Mouse (Mus musculus): Measurements from ENCODE around the gene Sec23b.

The Sec23b gene

GRCm38 (mm10) chr2:144555820-144556552 is at the start of gene Sec23b:
TSS of gene Sec23b (plus strand) at chr2:144556229.
- in situ Hi-C loops (cut with MboI, MseI): loop anchor here (25.0 kb wide), 1 partner anchor 294 kb away; the partner anchor contains the start of genes Mgme1 and Snx5

GRCm38 (mm10) chr2:144514619-144515018 is 41.4 kb upstream of the Sec23b start:
- in situ Hi-C loops (cut with MboI, MseI): no loop called here

- in situ Hi-C loops (cut with MboI, MseI): no loop called here
These were observed 36.3 kb upstream of the Sec23b start for GRCm38 (mm10) chr2:144519772-144520171.

- in situ Hi-C loops (cut with MboI, MseI): no loop called here
These were observed 30.2 kb upstream of the Sec23b start for GRCm38 (mm10) chr2:144525856-144526255.

- in situ Hi-C loops (cut with MboI, MseI): no loop called here
These were observed 28.8 kb upstream of the Sec23b start, which contains the start of the genes Dzank1 and Polr3f for GRCm38 (mm10) chr2:144526981-144527820. TSS of gene Dzank1 (minus strand) at chr2:144527414. TSS of gene Polr3f (plus strand) at chr2:144527718.

GRCm38 (mm10) chr2:144527821-144528174 is 28.2 kb upstream of the Sec23b start:
- in situ Hi-C loops (cut with MboI, MseI): no loop called here

- in situ Hi-C loops (cut with MboI, MseI): no loop called here
These were observed 18.9 kb upstream of the Sec23b start for GRCm38 (mm10) chr2:144537123-144537522.

- in situ Hi-C loops (cut with MboI, MseI): loop anchor here (10.0 kb wide), 1 partner anchor 1384 kb away; no protein-coding TSS in a partner anchor
These were observed 14.8 kb upstream of the Sec23b start for GRCm38 (mm10) chr2:144541246-144541645.

- in situ Hi-C loops (cut with MboI, MseI): loop anchor here (10.0 kb wide), 1 partner anchor 1381 kb away; no protein-coding TSS in a partner anchor
These were observed 12.4 kb upstream of the Sec23b start for GRCm38 (mm10) chr2:144543670-144544069.

- in situ Hi-C loops (cut with MboI, MseI): loop anchor here (10.0 kb wide), 1 partner anchor 1380 kb away; no protein-coding TSS in a partner anchor
These were observed 11.4 kb upstream of the Sec23b start for GRCm38 (mm10) chr2:144544630-144545029.

- in situ Hi-C loops (cut with MboI, MseI): loop anchor here (10.0 kb wide), 1 partner anchor 1380 kb away; no protein-coding TSS in a partner anchor
These were observed 11.0 kb upstream of the Sec23b start for GRCm38 (mm10) chr2:144545061-144545460.

GRCm38 (mm10) chr2:144545481-144545880 is 10.5 kb upstream of the Sec23b start:
- in situ Hi-C loops (cut with MboI, MseI): loop anchor here (10.0 kb wide), 1 partner anchor 1379 kb away; no protein-coding TSS in a partner anchor

GRCm38 (mm10) chr2:144547559-144547958 is 8.5 kb upstream of the Sec23b start:
- in situ Hi-C loops (cut with MboI, MseI): loop anchor here (10.0 kb wide), 1 partner anchor 1377 kb away; no protein-coding TSS in a partner anchor

- in situ Hi-C loops (cut with MboI, MseI): loop anchor here (5.0 to 25.0 kb wide), 2 partner anchors 42 to 288 kb away; partner anchors contain the start of genes Mgme1, Smim26 and Snx5
These were observed 5.5 kb upstream of the Sec23b start, which contains the start of gene Rbbp9 for GRCm38 (mm10) chr2:144550529-144550928. TSS of gene Rbbp9 (minus strand) at chr2:144550869.

GRCm38 (mm10) chr2:144553905-144554304 is 2.1 kb upstream of the Sec23b start:
- in situ Hi-C loops (cut with MboI, MseI): loop anchor here (5.0 to 25.0 kb wide), 2 partner anchors 38 to 292 kb away; partner anchors contain the start of genes Mgme1, Smim26 and Snx5

GRCm38 (mm10) chr2:144555286-144555819 is 676 bp upstream of the Sec23b start:
- in situ Hi-C loops (cut with MboI, MseI): loop anchor here (25.0 kb wide), 1 partner anchor 293 kb away; the partner anchor contains the start of genes Mgme1 and Snx5

GRCm38 (mm10) chr2:144588723-144589122 is 32.7 kb downstream of the Sec23b start:
- in situ Hi-C loops (cut with MboI, MseI): no loop called here

- in situ Hi-C loops (cut with MboI, MseI): loop anchor here (5.0 kb wide), 1 partner anchor 41 kb away; the partner anchor contains the start of gene Rbbp9
These were observed 37.0 kb downstream of the Sec23b start for GRCm38 (mm10) chr2:144593036-144593435.

- in situ Hi-C loops (cut with MboI, MseI): loop anchor here (5.0 kb wide), 1 partner anchor 42 kb away; the partner anchor contains the start of gene Rbbp9
These were observed 38.1 kb downstream of the Sec23b start, which contains the start of gene Smim26 for GRCm38 (mm10) chr2:144593951-144594651. TSS of gene Smim26 (plus strand) at chr2:144594054.

- in situ Hi-C loops (cut with MboI, MseI): no loop called here
These were observed 42.0 kb downstream of the Sec23b start for GRCm38 (mm10) chr2:144598006-144598405.
